Mouse (Mus musculus) small intestine, adult 2 months (tissue): Measurements from ENCODE around the gene Slc9a9.

ENCODE experiments used
- CTCF ChIP-seq: fragments of 200-500 bp; IDR thresholded peaks from 2 replicates; pipeline ENCODE4 v1.5.1; 2012; ENCODE audit warnings: low read depth, mild to moderate bottlenecking, control low read depth, inconsistent platforms, low read length, moderate library complexity, mixed read lengths; ENCODE audit not compliant: insufficient replicate concordance, insufficient read length; ENCODE audit errors: extremely low read depth
- POLR2A ChIP-seq: fragments of 200-500 bp; IDR thresholded peaks from 2 replicates; pipeline ENCODE4 v1.6.1; 2012; ENCODE audit warnings: low read depth, mild to moderate bottlenecking, control low read depth, inconsistent platforms, low read length, moderate library complexity

DNA sequence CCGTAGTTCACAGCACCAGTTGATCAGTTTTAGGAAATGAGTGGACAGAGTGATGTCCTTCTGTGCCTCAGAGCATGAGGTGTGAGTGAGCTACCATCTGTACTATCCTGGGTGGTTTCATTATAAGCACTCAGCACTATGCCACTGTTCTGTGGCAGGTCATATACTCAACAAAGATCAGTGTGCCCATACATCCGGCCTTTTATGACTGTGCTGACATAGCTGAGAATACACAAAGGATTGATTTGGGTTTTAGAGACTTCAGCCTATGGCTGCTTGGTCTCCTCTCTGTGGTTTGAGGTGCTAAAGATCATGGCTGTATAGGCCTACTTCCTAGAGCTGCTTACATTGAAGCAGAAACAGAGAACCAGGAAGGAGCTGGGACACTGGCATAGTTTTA lies 12.6 kb downstream of the Slc9a9 start:
- TF ChIP-seq CTCF: no peak
- TF ChIP-seq POLR2A: no peak
